Mouse (Mus musculus) small intestine, adult 2 months (tissue): ENCODE measurements around the gene Bcas3.

Source experiments
- CTCF ChIP-seq: fragments of 200-500 bp; IDR thresholded peaks from 2 replicates; pipeline ENCODE4 v1.5.1; 2012; ENCODE audit warnings: low read depth, mild to moderate bottlenecking, control low read depth, inconsistent platforms, low read length, moderate library complexity, mixed read lengths; ENCODE audit not compliant: insufficient replicate concordance, insufficient read length; ENCODE audit errors: extremely low read depth
- POLR2A ChIP-seq: fragments of 200-500 bp; IDR thresholded peaks from 2 replicates; pipeline ENCODE4 v1.6.1; 2012; ENCODE audit warnings: low read depth, mild to moderate bottlenecking, control low read depth, inconsistent platforms, low read length, moderate library complexity

DNA sequence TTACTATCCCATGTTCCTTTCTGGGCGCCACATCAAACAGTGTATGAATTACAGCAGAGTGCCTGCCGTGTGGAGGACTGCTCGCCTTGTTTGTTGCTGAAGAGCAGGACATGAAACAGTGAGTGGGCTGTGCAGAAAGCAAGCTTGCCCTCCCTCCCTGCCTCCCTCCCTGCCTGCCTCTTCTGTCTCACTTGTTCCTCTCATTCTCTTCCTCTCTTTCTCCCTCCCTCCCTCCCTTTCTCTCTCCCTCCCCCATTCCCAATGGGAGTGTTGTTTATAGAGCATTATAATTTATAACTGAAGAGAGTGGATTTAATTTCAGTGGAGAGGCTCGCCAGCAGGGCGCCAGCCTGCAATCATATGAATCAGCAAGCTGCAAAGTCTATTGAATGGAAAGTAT is 287.7 kb downstream of the Bcas3 start:
- TF ChIP-seq CTCF (no peak), POLR2A (no peak)
